Mouse (Mus musculus) 3134 (cell line): ENCODE results near the gene Nsun2.

Experiments used
- DNase-seq: peaks from one replicate; pipeline ENCODE4 v3.0.0-alpha.2; 2011; ENCODE audit warnings: low spot score; ENCODE audit not compliant: insufficient read length; ENCODE audit errors: extremely low read depth

Nsun2 gene

DNA sequence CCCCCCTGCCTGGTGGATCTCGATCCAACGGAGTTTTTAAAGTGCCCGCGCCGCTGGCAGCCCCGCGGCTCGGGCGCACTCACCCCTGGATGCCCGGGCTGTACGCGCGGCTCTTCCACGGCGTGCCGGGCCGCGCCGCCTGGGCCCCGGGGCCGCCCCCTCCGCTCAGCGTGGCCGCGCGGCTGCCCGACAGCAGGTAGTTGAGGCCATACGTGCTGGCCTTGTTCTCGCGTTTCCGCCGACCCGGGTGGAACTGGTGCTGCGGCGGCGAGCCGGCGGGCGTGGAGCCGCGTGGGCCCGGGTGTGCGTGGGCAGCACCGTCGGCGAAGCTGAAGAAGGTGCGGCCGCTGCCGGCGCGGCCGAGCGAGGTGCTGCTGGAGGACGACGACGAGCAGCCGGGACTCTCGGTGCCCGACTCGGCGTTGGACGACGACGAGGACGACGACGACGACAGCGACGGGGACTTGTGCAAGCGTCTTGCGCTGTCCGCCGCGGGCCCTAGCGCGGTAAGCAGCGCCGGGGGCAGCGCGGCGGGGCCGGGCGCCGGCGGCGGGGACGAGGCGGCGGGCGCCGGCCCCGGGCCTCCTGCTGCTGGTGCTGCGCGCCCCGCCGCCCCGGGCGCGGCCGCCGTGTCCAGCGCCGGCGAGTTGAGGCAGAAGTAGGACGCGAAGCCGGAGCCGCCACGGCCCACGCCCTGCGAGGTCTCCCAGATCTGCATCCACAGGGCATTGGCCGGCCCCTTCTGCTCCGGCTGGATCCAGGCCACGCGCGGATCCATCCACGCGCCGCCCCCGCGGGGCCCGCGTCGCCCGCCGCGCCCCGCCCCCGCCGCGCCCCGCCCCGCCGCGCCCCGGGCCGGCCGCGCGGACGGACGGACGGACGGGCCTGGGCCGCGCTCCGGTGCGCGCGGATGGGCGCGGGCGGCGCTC, at the start of gene Nsun2:
TSS of gene Nsun2 (plus strand) at position 342 of the 929 bp plus-strand sequence.
- peak; percentile 66 for DNase-seq

DNA sequence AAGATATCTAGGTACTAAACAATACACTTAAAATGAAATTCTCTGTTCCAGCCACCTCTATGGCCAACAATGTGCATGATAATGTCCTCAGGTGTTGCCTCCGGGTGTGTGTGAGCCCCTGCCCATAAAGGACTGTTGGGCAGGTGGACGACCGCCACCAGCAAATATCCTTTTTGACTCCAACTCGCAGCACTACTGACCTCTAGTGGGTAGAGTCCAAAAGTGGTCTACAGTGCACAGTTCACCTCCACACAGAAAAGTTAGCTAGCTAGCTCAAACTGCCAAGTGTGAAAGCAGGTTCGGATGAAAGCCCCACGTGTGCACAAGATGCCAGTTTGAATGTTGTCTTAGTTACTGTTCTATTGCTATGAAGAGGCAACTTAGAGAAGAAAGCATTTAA, 48.2 kb upstream of the Nsun2 start:
- no peak for DNase-seq

DNA sequence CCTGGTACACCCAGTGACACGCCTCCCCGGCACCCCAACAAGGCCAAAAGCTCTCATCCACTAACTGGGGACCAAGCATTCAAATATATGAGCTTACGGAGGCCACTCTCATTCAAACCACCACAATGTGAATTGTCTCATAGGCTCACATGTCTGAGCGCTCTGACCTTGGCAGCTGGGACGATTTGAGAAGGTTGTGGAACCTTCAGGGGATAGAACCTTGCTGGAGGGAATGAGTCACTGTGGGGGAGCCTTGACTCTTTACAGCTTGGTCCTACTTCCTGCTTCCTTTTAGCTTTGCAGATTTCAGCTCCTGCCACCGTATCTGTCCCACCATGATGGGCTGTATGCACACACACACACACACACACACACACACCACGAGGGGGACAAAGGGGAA, 47.7 kb upstream of the Nsun2 start:
- no peak for DNase-seq

DNA sequence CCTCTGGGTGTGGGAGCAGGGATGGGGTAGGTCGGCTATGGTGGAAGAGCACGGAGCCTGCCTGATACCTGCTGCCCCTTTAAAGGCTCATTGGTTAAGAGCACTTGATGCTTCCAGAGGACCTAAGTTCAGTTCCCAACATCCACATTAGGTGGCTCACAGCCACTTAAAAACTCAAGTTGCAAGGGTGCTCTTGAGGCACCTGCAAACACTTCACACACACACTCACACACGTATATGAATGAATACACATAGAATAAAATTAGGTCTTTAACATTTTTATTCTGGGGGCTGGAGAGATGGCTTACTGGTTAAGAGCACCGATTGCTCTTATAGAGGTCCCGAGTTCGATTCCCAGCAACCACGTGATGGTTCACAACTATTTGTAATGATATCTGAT, 46.4 kb upstream of the Nsun2 start:
- DNase-seq: no peak

DNA sequence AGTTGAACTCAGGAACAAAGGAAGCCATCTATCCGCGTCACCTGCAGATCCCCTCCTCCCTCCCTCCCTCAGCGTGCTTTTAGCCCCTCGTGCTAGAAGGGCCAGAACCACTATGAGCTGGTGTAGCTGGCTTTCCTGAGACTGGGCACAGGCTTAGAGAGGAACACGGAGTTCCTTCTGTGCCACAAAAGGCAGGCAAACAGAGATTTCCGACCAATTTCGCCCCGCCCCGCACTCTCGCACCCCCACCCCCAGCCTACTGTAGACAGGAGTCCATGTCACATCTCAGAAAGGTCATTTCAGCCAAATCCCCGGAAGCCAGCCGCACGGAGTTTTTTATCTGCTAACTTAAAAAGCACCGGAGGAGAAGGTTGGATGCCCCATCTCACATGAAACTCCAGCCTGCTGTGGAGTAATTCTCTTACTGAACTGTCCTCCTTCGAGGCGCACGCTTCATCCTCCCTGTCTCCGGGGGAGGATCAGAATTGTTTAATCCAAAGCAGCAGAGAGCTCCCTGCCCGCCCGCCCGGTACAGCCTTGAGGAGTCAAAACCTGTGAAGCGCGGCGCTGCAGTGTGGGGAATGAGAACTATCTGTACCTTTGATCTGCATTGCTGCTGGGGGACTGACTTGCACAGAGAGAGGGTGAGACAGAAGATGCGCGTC, 45.8 kb upstream of the Nsun2 start:
- DNase-seq: no peak

DNA sequence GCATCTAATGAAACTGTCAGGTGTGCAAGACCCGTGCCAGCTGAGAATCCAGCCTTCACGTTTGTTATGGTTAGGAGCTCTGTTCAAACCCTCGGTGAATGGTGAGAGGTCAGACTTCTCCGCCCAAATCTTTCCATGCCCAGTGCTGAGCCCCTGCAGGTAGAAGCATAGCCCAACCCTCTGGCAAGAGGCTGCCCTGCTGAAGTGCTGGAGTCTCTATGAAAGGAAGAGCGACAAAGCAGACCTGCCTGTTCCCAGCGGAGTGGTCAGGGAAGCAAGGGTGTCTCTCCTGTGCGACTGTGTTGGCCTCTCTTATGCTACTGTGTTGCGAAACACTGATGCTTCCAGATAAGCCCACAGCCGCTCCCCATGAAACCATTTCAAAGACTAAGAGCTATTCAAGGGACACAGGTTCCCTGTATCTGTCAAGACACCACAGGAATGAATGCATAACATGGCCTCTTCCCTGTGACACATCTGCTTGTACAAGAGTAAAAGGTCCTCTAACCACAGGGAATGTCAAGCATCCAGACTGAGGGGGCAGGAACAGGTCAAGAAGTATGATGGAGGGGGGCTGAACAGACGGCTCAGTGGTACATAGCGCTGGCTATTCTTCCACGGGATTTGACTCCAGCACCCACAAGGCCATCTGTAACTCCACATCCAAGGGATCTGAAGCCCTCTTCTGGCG, 44.8 kb upstream of the Nsun2 start:
- DNase-seq: peak; percentile 34

DNA sequence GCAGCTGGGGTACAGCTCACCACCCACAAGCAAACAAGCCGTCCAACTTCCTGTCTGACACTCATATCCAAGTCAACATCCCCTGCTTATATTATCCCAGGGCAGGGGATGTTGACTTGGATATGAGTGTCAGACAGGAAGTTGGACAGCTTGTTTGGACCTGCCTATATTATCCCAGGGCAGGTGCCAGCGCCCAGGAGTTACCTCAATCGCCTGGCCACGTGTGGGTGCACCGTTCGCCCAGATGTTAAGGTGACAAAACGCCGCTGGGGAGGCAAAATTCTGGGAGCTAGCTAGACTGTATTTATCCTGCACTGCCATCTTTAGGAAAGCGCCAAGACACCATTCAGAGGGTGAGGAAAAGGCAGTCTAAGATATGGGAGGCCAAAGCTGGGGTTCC, 43.8 kb upstream of the Nsun2 start:
- no peak for DNase-seq

DNA sequence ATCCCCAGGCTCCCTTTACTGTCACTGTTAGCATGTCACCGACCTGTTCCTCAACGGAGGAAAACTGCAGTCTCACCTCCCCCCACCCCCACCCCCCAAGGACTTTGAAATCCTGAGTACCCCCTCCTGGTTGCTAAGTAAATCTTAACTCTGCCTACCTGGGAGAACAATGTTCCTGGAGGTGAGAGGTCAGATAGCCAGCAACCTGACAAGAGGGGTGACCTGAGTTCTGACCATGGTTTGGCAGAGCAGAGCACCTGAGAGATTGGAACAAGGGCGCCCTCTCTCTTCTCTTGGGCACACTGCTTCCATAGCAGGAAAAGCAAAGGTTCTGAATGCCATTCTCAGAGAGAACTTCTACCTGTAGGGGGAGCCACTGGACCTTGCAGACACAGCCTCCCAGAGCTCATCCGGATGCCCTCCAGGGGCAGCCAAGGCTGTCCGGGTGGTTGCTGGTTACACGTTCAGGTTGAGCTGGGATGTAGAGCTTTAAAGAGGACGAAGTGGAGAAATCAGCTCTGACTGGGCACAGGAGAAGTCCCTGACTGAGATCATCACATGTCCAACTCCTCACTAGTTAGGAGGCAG, 40.6 kb upstream of the Nsun2 start:
- no peak for DNase-seq

DNA sequence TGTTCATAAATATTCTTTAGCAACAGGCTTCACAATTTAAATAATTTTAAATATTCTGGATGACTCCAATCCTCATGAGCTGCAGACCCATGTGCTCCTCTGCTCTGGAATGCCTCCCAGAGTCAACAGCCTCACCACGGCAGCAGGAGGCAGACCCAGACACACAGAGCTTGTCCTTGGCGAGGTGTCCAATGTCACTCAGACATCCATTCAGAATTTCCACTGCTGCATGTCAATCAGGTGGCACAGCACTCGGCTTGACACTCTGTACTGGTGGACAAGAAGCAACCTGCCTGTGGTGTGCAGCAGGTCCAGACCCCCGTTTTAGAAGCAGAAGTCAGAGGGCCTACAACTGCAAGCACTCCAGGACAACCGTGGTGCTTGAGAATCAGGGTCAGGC, 35.3 kb upstream of the Nsun2 start:
- no peak for DNase-seq

DNA sequence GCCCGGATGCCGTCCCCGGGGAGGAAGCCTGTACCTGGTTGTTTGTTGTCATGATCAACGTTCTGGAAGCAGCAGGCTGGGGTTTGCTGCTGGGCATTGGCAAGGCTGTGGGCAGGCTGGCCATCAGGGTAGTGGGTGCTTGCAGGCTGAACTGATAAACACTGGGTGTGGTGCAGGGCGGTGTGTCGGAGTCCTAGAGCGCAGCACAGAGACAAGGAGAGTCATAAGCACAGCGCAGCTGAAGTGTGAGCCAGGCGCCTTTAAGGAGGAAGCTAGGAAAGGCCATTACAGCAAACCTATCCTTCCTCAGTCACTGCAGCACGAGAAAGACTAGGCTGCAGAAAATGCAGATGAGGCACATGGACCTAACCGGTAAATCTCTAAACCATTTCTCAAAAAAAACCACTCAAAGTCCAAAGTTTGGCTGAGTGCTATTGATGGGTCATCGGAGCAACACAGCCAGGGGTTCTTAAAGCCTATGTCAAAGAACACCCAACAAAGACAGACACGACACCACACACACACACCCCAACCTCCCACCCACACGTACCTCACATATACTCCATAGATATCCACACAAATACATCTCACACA, 31.3 kb upstream of the Nsun2 start:
- no peak for DNase-seq

DNA sequence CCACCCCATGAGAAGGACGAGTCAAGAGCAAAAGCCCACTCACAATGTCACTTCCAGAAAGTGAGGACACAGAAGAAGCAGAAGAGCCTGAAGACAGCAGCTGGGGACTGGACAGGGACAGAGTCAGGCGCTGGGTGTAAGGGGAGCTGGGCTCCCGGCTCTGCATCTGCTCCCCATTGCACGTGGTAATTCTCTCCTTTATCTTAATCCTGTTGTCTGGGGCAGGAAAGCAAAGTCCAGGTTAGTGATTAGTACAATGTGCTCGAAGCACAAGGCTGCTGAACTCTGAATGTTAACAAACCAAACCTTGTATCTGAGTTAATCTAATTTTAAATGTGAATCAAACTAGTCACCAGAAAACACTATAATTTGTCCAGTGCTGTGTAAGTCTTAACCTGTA, 30.7 kb upstream of the Nsun2 start:
- no peak for DNase-seq

DNA sequence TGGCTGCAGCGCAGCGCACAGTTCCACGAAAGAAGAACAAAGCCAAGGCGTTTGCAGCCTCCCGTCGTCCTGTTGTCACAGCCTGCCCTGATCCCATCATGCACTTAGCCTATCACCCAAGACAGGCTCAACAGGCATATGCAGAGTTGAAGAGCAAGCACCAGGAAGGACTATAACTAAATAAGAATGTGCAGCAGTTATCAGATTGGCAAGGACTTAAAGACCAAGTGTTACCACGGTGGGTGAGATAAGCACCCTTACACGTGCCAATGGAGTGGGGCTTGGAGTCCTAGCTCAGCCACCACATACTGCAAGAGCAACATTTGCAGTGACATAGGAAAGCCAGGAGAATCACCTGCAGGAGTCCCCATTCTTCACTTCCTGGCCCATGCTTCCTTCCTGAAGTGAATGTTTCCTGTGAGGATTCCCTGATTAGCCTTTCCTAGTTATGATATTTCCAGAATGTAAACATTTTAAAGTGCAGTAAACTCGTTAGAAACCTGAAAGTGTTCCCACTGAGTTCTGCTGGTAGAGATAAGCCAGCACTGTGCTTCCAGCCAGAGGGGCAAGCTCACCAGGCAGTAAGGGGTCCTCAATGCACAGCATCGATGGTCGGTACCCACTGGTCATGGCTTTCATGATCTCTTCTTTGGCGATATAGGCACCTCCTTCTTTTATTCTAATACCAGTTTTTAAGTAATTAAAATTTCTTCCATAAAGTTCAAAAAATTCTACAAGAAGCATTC, 27.0 kb upstream of the Nsun2 start:
- no peak for DNase-seq

DNA sequence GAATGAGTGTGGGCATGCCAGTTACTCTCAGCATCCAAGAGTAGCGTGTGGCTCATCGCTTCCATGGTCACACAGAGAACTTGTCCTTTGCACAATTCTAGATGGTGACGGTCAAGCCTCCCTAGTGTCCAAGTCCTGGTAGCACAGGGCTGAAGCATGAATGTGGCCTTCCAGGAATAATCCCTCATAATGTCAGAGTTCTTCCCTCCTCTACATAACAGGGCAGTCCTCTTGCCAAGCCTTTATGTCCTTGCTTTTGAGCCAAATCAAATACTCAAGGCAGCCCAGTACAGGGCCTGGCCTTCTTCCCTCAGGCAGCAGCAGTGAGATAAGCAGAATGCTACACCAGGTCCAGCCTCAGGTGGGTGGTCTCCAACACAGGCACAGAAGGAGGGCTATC, 25.9 kb upstream of the Nsun2 start:
- no peak for DNase-seq

DNA sequence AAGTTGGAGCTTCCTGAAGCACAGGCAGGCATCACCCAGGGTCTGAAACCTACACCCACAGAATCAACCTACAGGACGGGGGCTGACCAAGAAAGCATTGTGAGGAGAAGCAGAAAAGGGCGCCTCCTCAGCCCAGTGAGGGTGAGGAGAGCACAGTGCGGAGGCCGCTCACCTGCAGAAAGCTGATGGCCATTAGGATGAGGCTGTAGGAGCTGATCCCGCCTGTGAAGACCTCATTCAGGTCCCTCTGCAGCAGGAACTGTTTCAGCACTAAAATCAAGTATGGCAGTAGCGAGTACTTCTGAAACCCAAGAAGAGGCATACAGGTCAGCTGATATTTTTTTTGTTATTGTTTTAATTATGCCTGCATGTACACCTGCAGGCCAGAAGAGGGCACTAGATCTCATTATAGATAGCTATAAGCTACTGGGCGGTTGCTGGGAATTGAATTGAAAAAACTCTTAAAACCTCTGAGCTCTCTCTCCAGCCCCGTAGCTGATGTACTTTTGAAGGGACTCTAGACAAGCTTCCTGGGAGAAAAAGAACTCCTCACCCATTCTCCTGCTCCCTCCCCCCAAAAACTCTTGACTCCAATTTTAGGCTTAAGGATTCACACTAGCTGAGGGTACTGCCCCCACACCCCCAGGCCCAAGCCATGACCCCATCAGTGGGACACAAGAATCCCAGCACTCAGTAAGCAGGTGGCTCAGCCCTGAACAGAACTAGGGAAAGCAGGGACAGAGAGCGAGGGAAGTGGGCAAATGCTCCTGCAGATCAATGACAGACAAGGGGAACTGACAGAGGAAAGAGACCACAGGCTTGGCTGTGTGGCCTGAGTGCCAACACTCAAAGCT, 23.9 kb upstream of the Nsun2 start:
- no peak for DNase-seq

DNA sequence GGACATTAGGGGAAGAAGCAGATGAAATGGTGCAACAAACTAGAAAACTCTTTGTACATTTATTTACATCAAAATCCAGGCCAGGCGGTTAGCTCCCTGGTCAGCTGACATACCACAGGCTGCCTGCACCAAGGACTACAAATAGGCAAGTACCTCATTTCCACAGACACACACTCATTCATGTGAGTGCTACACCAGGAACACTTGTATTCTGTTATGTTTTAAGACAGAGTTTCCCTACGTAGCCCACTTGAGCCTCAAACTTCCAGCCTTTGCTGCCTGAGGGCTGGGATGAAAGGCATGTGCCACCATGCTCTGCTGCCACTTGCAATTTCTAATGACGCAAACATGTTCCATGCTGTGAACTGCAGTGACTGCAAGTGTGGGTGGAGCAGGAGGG, 18.5 kb upstream of the Nsun2 start:
- DNase-seq: no peak

DNA sequence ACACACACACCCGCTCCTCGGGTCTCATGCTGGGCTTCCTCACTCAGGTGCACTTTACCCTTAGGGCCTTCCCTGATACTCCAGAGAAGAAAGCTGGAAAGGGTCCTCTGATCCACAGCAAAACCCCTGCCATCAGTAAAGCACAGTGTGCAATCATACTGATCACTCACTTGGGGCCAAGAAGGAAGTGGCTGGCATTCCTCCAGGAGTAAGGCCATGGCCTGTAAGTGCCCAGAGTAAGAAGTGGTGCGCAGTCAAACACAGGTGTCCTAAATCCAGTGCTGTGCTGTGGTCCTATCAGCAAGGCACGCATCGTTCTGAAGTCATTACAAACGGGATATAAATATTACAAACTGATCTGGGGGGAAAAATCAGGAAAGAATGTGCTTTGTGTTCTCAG, 16.1 kb upstream of the Nsun2 start:
- no peak for DNase-seq

DNA sequence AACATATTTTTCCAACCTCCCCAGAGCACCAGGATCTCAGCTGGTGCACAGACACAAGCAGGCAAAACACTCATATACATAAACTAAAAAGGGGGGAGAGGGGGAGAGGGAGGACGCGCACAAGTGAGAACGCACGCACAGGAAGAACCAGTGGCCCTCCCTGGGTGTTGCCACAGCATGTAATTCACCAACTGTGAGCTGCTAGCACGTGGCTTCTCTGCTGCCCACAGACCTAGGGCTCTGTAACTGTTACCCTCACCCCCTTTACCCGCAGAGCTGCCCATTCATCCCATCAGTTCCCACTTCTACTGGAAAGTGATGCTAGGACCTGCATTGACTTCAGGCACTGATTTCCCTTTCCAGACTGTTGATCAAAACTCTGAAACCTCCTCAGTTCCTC, 14.4 kb upstream of the Nsun2 start:
- DNase-seq: no peak

DNA sequence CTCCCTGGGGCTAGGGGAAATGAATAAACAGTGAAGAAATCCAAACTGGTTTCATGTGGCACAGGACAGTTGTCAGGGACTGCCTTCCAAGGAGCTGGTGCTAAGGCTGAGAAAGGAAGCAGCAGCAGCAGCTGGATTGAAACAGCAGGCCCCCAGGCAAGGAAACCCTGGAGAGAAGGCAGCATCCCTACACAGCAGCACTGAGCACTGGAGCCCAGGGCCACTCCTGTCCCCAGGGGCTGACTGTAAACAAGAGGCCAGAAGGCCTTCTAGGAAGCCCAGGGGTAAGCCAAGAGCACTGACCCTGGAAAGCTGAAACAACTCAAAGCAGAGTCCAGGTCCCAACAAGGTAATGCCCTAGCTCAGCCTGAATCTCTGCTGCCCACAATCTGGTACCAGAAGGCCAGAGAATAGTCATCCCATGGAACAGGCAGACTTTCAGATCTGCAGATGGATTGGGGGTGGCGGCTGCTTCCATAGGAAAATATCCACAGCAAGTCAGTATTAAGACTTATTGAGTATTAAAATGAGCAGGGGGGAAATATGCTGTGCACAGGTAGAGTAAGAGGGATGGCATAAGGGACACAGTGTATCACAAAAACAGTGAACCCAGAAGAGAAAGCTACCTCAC, 11.3 kb upstream of the Nsun2 start:
- no peak for DNase-seq
